Mouse (Mus musculus) lung, postnatal 0 days (tissue): Measurements from ENCODE around the gene Wasf2. TPM values are rescaled to one million over a fixed set of nuclear protein-coding genes. Genes with fewer than 3 reads are reported as not detected.

Experiments used
- ATAC-seq: fragments of 200-750 bp; cut with Nextera tagmentation; 2 replicates; pipeline ENCODE4 v1.8.0; 2017; ENCODE audit warnings: moderate library complexity
- DNase-seq: peaks from one replicate; pipeline ENCODE4 v3.0.0-alpha.2; 2016; ENCODE audit warnings: low spot score
- H3K27ac ChIP-seq: fragments of 300-500 bp; sonication (generic); 2 replicates; pipeline ENCODE4 v1.5.1; 2014; ENCODE audit warnings: antibody characterized with exemption, mild to moderate bottlenecking, low read length, mixed read lengths
- H3K27me3 ChIP-seq: fragments of 300-500 bp; sonication (generic); replicated peaks from 2 replicates; pipeline ENCODE4 v1.6.1; 2014; ENCODE audit warnings: low read length, mixed read lengths; ENCODE audit not compliant: insufficient read depth
- H3K36me3 ChIP-seq: fragments of 300-500 bp; sonication (generic); 2 replicates; pipeline ENCODE4 v1.6.1; 2014; ENCODE audit warnings: low read length, mixed read lengths; ENCODE audit not compliant: insufficient read depth
- H3K4me1 ChIP-seq: fragments of 300-500 bp; sonication (generic); 2 replicates; pipeline ENCODE4 v1.6.1; 2014; ENCODE audit warnings: antibody characterized with exemption, low read depth, low read length, mixed read lengths; ENCODE audit not compliant: insufficient read depth
- H3K4me2 ChIP-seq: fragments of 300-500 bp; sonication (generic); replicated peaks from 2 replicates; pipeline ENCODE4 v1.6.1; 2014; ENCODE audit warnings: low read depth, mild to moderate bottlenecking, low read length, moderate library complexity, mixed read lengths
- H3K4me3 ChIP-seq: fragments of 300-500 bp; sonication (generic); 2 replicates; pipeline ENCODE4 v1.5.1; 2014; ENCODE audit warnings: low read depth, low read length
- H3K9ac ChIP-seq: fragments of 300-500 bp; sonication (generic); replicated peaks from 2 replicates; pipeline ENCODE4 v1.6.1; 2014; ENCODE audit warnings: low read depth, mild to moderate bottlenecking
- H3K9me3 ChIP-seq: fragments of 300-500 bp; sonication (generic); 2 replicates; pipeline ENCODE4 v1.6.1; 2016; ENCODE audit warnings: low read length, mixed read lengths
- CTCF ChIP-seq: IDR thresholded peaks from 2 replicates; pipeline ENCODE4 v1.5.1; 2016; ENCODE audit warnings: antibody characterized with exemption, mild to moderate bottlenecking
- EP300 ChIP-seq: IDR thresholded peaks from 2 replicates; pipeline ENCODE4 v1.6.1; 2016; ENCODE audit warnings: antibody characterized with exemption, mild to moderate bottlenecking, control low read depth
- WGBS: fragments of 180-500 bp; shearing (Covaris S2); extraction: QIAGEN DNeasy Blood & Tissue Kit; methylation state at CpG from one replicate; pipeline ENCODE4 v1.1.7; 2014; 5-methylcytosine and 5-hydroxymethylcytosine counted together
- polyA plus RNA-seq: library from polyadenylated mRNA; unstranded; fragments of >200 nt; fragmentation: Nextera tagmentation; extraction: Ambion mirVana; gene quantifications from 2 replicates; pipeline ENCODE4 v1.2.1, GENCODE M21; 2015

The Wasf2 gene
- 149 and 153 TPM in 2 replicates for polyA plus RNA-seq

- TF ChIP-seq CTCF (peak; percentile 4; the same call in 1 of the 2 replicates), EP300 (peak; percentile 97)
- H3K27ac ChIP-seq, result peak within 1 kb of the TSS; percentile 97
- H3K4me3 ChIP-seq, result peak within 1 kb of the TSS; percentile 91
- peak; percentile 98 for DNase-seq
- no peaks in the 10 kb centered on the region for H3K27me3 ChIP-seq
- H3K9me3 ChIP-seq, result no peaks in the 10 kb centered on the region
- peak; percentile 95 for ATAC-seq
- no peaks in the 10 kb centered on the region for H3K36me3 ChIP-seq
- H3K9ac ChIP-seq, result peak within 1 kb of the TSS; percentile 98
- peak within 1 kb of the TSS; percentile 83 for H3K4me2 ChIP-seq
- H3K4me1 ChIP-seq, result no peaks in the 10 kb centered on the region; the same call in 1 of the 2 replicates
- under 1% methylated on average over 58 of the region's 65 CpGs for WGBS
Observed at GRCm38 (mm10) chr4:133129931-133130889, at the start of gene Wasf2. Wasf2 (plus strand) TSS chr4:133130505.

- Histone ChIP-seq H3K4me1 (peaks cover 13% of the 10 kb centered on the region; the same call in 1 of the 2 replicates), H3K9me3 (no peaks in the 10 kb centered on the region), H3K4me2 (no peak overlapping the region), H3K27ac (no peak overlapping the region), H3K4me3 (no peak overlapping the region), H3K9ac (no peak overlapping the region), H3K36me3 (no peaks in the 10 kb centered on the region), H3K27me3 (no peaks in the 10 kb centered on the region)
- no peak for TF ChIP-seq EP300
- no peak for TF ChIP-seq CTCF
- DNase-seq (no peak), ATAC-seq (no peak)
- WGBS, result 84% methylated on average over 3 of the region's 3 CpGs
Observed at GRCm38 (mm10) chr4:133080862-133081261, 49.4 kb upstream of the Wasf2 start.

GRCm38 (mm10) chr4:133082216-133082773, 48.0 kb upstream of the Wasf2 start:
- Histone ChIP-seq H3K4me3 (no peak overlapping the region), H3K9ac (no peak overlapping the region), H3K4me1 (peaks cover 13% of the 10 kb centered on the region; the same call in 1 of the 2 replicates)

DNA sequence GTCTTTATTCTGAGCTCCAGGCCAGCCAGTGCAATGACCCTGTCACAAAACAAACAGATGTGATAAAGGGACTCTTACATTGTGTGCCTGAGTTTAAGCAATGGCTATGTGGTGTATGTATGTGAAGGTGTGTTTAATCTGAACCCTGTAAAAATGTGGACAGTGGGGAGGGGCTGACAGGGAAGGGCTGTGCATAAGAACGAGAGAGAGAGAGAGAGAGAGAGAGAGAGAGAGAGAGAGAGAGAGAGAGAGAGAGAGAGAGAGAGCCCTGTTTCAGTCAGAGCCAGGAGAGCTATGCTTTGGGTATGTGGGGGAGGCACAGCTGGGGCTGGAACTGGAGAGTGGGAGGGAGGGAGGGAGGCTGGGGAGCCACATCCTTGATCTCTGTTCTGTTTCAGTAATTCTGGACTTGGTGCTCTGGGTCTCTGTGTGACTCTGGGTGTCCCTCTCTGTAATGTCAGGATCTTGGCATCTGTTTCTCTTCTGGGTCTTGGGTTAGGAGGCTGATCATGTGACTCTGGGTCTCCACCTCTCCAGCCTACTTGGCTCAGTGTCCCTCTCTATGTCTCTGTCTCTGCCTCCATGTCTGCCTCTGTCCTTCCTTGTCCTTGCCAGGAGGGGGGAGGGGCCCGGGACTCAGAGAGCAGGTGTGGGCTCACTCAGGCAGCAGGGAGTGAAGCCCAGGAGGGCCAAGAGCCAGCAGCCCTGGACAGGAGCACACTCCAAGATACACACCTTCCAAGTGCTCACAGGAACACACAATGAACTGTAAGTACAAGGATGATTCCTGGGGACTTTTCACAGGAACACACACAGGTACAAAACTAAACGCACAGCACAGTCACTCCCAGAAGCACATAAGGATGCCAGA, 46.1 kb upstream of the Wasf2 start:
- H3K4me3 ChIP-seq, result 0 out of 2 replicates have a peak overlapping the region, but pooled peaks have one; percentile 34
- H3K9me3 ChIP-seq, result no peaks in the 10 kb centered on the region
- DNase-seq (peak; percentile 87), ATAC-seq (peak; percentile 55)
- H3K4me1 ChIP-seq, result peaks cover 21% of the 10 kb centered on the region; the same call in 1 of the 2 replicates
- H3K27me3 ChIP-seq, result no peaks in the 10 kb centered on the region
- TF ChIP-seq CTCF (no peak), EP300 (no peak)
- H3K4me2 ChIP-seq, result peak overlapping the region; percentile 76
- peak overlapping the region; percentile 82 for H3K27ac ChIP-seq
- no peaks in the 10 kb centered on the region for H3K36me3 ChIP-seq
- no peak overlapping the region for H3K9ac ChIP-seq
- 3% methylated on average over 3 of the region's 3 CpGs for WGBS

More at GRCm38 (mm10) chr4:133082216-133082773, 48.0 kb upstream of the Wasf2 start:
- Histone ChIP-seq H3K4me2 (no peak overlapping the region), H3K36me3 (no peaks in the 10 kb centered on the region), H3K27ac (no peak overlapping the region), H3K27me3 (no peaks in the 10 kb centered on the region), H3K9me3 (no peaks in the 10 kb centered on the region)
- DNase-seq (no peak), ATAC-seq (no peak)
- TF ChIP-seq CTCF, result no peak
- TF ChIP-seq EP300, result no peak
- WGBS, result 63% methylated on average over 6 of the region's 6 CpGs

- Histone ChIP-seq H3K9me3 (no peaks in the 10 kb centered on the region), H3K27me3 (no peaks in the 10 kb centered on the region), H3K4me2 (peak overlapping the region; percentile 76), H3K27ac (peak overlapping the region; percentile 82), H3K9ac (no peak overlapping the region; the same call in 1 of the 2 replicates), H3K4me1 (peaks cover 22% of the 10 kb centered on the region; the same call in 1 of the 2 replicates), H3K36me3 (no peaks in the 10 kb centered on the region), H3K4me3 (peak overlapping the region; percentile 34)
- DNase-seq, result peak; percentile 69
- ATAC-seq, result peak; percentile 40
- TF ChIP-seq CTCF, result peak; percentile 40; the same call in 1 of the 2 replicates
- no peak for TF ChIP-seq EP300
- 2% methylated on average over 46 of the region's 53 CpGs for WGBS
Observed at GRCm38 (mm10) chr4:133085011-133085782, 45.1 kb upstream of the Wasf2 start.
